Mouse (Mus musculus) heart, postnatal 4 days (tissue): ENCODE measurements around the gene Myo1f. TPM values are rescaled to one million over a fixed set of nuclear protein-coding genes. Genes with fewer than 3 reads are reported as not detected.

Experiments
- DNase-seq: peaks from one replicate; pipeline ENCODE4 v3.0.0; 2021
- total RNA-seq, 2 experiments: library from RNA; stranded (reverse); gene quantifications; 2 replicates each; pipeline ENCODE4 v1.2.3; 2021

The Myo1f gene
- total RNA-seq, 2 experiments from 2014 or later, result 1.2 to 2.3 TPM

DNA sequence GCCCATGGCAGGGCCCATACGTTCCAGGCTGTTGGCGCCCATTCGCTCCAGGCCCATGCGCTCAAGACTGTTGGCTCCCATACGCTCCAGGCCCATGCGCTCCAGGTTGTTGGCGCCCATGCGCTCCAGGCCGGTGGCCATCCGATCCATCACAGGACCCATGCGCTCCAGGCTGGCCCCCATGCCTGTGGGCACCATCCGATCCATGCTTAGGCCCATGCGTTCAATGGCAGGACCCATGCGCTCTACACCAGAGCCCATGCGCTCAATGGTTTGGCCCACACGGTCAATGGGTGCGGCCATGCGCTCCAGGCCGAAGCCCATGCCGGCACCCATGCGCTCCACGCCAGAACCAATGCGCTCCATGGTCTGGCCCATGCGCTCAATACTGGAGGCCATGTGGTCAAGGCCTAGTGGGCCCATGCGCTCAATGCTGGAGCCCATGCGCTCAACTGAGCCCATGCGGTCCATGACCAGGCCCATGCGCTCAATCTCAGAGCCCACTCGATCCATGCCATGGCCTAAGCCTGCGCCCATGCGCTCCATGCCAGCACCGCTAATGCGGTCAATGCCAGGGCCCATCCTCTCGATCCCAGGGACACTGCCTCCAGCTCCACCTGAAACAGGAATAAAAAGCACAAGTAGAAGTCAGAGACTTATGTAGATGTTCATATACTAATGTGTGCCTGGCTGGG, 94.4 kb downstream of the Myo1f start:
- DNase-seq, result no peak

Other genes starting within 250 kb of the Myo1f start
- gene Zfp81, start 196.8 kb upstream of the Myo1f start, total RNA-seq, result 10 to 100 TPM; 11.3 to 12.7 TPM
- 1 to 10 TPM; 7.2 to 9.7 TPM for gene Zfp101, start 161.1 kb upstream of the Myo1f start, total RNA-seq
- gene Actl9, start 122.8 kb upstream of the Myo1f start, total RNA-seq, result not detected
- 10 to 100 TPM; 35.3 to 36.1 TPM for gene Adamts10, start 31.5 kb upstream of the Myo1f start, total RNA-seq
- gene Zfp414, start 73.4 kb downstream of the Myo1f start, total RNA-seq, result 10 to 100 TPM; 25.4 to 27.5 TPM
- not detected for gene Pram1, start 82.3 kb downstream of the Myo1f start, total RNA-seq
- gene Hnrnpm, start 131.2 kb downstream of the Myo1f start, total RNA-seq, result 100 to 1,000 TPM; 154 to 180 TPM
- 10 to 100 TPM; 84.4 to 96.9 TPM for gene March2, start 163.0 kb downstream of the Myo1f start, total RNA-seq
- gene Rab11b, start 204.8 kb downstream of the Myo1f start, total RNA-seq, result 100 to 1,000 TPM; 333 to 343 TPM
- gene Angptl4, start 226.1 kb downstream of the Myo1f start, total RNA-seq, result 10 to 100 TPM; 29.1 to 35.0 TPM